Mouse (Mus musculus): ENCODE results near the gene Fcgr1. TPM values are rescaled to one million over a fixed set of nuclear protein-coding genes. Genes with fewer than 3 reads are reported as not detected.

Fcgr1 gene
- total and polyA plus RNA-seq, 3 experiments, result 1.1 to 1.3 (median 1.2) TPM

DNA sequence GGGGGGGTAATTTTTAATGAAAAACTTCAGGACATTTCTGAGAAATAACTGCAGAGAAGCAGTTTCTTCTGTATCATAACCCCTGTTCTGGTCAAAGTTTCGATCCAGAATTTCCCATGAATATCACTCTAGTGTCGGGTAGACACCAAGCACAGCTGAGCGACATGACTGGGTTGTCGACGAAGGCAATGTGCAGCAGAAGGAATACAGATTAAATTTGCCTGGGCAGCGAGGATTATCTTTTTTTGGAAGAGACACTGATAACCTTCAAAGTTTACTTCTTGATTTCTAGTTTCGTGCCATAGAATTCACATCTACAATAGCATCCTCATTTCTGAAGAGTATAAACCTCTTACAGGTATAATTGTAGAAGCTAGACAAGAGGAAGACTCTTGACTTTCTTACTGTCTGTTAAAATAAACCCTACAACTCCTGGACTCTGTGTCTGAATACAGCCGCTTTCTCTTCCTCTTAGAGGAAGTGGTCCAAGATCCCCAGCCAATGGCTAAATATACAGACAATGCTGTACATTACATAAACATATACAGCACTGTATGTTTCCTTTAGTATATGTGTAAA lies 27.5 kb downstream of the Fcgr1 start:
- Histone ChIP-seq H3K4me1 (ENCODE audit: control insufficient read depth, insufficient read depth, low read length) (peaks cover 12% of the 10 kb centered on the region), H3K27me3 (ENCODE audit: control insufficient read depth, insufficient read depth, low read length) (no peaks in the 10 kb centered on the region), H3K27ac (no peak overlapping the region), H3K36me3 (ENCODE audit: control insufficient read depth, insufficient read depth, low read length) (peaks cover 3% of the 10 kb centered on the region; the same call in 1 of the 2 replicates), H3K9ac (ENCODE audit: low read depth, low read length) (no peak overlapping the region), H3K79me2 (replicated peaks; ENCODE audit: control insufficient read depth, insufficient read depth, low read length) (no peaks in the 10 kb centered on the region), H3K4me3 (no peak overlapping the region)
- WGBS, result 73% methylated on average over 8 of the region's 8 CpGs
- intact Hi-C loops (cut with DNase I), result no loop called here
- no peak for DNase-seq
- TF ChIP-seq POLR2A (IDR thresholded peaks at IDR 0.05; ENCODE audit: insufficient read depth, low read depth, low read length) (no peak), CTCF (IDR thresholded peaks at IDR 0.05) (no peak), EP300 (IDR thresholded peaks at IDR 0.05; ENCODE audit: insufficient read depth, low read depth, low read length) (no peak)

DNA sequence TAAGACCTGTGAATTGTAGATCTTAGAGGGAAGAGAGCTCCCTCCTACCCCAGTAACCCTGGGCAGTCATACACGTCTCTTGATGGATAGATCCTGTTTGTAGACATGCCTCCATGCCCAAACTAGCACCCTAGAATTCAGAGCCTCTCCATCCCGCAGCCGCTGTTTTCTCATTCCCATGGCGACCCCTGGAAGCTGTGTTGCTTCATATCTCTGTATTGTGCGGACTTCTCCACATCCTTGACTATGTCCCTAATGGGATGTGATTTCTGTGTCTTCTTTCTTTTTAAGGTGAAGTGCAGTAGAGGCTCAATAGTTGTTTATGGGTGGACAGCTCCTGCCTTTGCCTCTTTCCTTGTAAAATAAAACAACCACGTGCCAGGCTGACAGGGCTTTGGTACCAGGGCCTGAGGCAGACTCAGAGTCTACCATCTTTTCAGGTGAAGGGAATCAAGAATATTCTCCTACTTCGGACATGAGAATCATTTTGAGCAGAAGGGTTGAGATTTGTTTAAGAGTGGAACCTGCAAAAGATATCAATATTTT lies 29.3 kb downstream of the Fcgr1 start:
- no peak overlapping the region; the same call in 1 of the 2 replicates for H3K4me3 ChIP-seq
- intact Hi-C loops (cut with DNase I), result no loop called here
- no peaks in the 10 kb centered on the region for H3K27me3 ChIP-seq (ENCODE audit: control insufficient read depth, insufficient read depth, low read length)

DNA sequence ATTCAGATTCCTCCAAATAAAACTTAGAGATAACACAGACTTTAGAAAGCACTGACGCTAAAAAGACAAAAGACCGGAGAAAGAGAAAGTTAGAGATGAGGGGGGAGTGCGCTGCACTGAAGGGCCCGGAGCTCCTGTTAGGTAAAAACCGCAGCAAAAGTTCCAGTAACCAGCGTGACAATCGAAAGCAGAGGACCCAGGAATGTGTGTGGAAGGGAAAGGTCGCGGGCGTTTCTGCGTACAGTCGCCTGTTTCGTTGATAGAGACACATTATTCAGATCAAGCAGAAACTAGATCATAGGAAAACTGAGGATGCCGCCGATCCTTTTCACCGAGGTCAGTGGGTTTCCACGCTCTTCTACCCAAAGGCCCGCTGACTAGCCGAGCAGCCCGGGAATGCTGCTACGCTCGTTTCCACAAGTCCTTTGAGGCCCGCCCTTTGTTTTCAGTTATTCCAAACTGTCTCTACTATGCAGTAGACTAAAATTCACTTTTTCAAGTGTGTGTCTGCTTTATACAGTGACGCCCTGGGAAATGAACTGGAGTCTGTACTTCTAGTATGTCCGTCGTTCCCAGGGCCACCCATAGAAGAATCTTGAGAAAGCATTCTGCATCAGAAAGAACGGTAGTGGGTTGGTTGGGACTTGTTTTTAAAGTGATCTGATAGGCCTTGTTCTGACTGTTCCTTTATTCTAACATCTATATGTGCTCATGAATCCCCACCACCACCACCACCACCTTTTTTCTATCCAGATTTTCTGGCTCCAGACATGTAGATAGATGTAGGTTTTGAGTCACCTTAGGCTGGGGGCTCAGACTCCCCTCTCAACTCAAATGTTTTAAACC lies 30.0 kb downstream of the Fcgr1 start:
- Histone ChIP-seq H3K36me3 (ENCODE audit: control insufficient read depth, insufficient read depth, low read length) (peaks cover 3% of the 10 kb centered on the region; the same call in 1 of the 2 replicates), H3K4me1 (ENCODE audit: control insufficient read depth, insufficient read depth, low read length) (peaks cover 11% of the 10 kb centered on the region), H3K9ac (ENCODE audit: low read depth, low read length) (peak overlapping the region; percentile 71), H3K79me2 (replicated peaks; ENCODE audit: control insufficient read depth, insufficient read depth, low read length) (no peaks in the 10 kb centered on the region), H3K27ac (peak overlapping the region; percentile 98), H3K4me3 (peak overlapping the region; percentile 80), H3K27me3 (ENCODE audit: control insufficient read depth, insufficient read depth, low read length) (no peaks in the 10 kb centered on the region)
- 6% methylated on average over 27 of the region's 27 CpGs for WGBS
- peak; percentile 71 to 75 for DNase-seq
- TF ChIP-seq EP300 (IDR thresholded peaks at IDR 0.05; ENCODE audit: insufficient read depth, low read depth, low read length) (no peak), POLR2A (IDR thresholded peaks at IDR 0.05; ENCODE audit: insufficient read depth, low read depth, low read length) (no peak), CTCF (IDR thresholded peaks at IDR 0.05) (no peak; the same call in none of the 2 replicates)
- intact Hi-C loops (cut with DNase I), result loop anchor here (1.0 to 2.0 kb wide), 2 partner anchors 21 to 43 kb away; partner anchors contain the start of gene Hist2h2ac

More for the DNA sequence above, 29.3 kb downstream of the Fcgr1 start:
- TF ChIP-seq EP300 (IDR thresholded peaks at IDR 0.05; ENCODE audit: insufficient read depth, low read depth, low read length) (no peak), CTCF (IDR thresholded peaks at IDR 0.05) (no peak), POLR2A (IDR thresholded peaks at IDR 0.05; ENCODE audit: insufficient read depth, low read depth, low read length) (no peak)
- no peak for DNase-seq
- Histone ChIP-seq H3K27ac (peak overlapping the region; percentile 98), H3K9ac (ENCODE audit: low read depth, low read length) (peak overlapping the region; percentile 71), H3K36me3 (ENCODE audit: control insufficient read depth, insufficient read depth, low read length) (peaks cover 3% of the 10 kb centered on the region; the same call in 1 of the 2 replicates), H3K4me1 (ENCODE audit: control insufficient read depth, insufficient read depth, low read length) (peaks cover 11% of the 10 kb centered on the region), H3K79me2 (replicated peaks; ENCODE audit: control insufficient read depth, insufficient read depth, low read length) (no peaks in the 10 kb centered on the region)
- WGBS, result 65% methylated on average over 7 of the region's 7 CpGs

DNA sequence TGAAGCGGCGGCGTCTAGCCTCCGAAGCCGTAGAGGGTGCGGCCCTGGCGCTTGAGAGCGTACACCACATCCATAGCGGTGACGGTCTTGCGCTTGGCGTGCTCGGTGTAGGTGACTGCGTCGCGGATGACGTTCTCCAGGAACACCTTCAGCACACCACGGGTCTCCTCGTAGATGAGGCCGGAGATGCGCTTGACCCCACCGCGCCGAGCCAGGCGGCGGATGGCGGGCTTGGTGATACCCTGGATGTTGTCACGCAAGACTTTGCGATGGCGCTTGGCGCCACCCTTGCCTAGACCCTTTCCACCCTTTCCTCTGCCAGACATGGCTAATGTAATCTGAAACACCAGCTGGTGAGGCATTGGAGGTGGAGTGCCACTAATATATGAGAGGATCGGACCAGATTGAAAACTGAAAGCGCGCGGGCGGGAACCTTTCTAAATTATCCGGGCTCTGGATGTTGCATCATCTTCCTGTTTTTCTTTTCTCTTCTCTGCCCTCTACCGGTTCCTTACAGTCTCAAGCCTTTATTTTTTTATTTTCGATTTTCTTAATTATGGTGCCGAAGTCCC lies 30.7 kb downstream of the Fcgr1 start, which contains the start of gene Hist2h4:
Gene Hist2h4 (minus strand): TSS at position 333 of the 572 bp plus-strand sequence.
- intact Hi-C loops (cut with DNase I), result loop anchor here (1.0 to 2.0 kb wide), 2 partner anchors 20 to 43 kb away; partner anchors contain the start of gene Hist2h2ac
- peak within 1 kb of the TSS; percentile 80 for H3K4me3 ChIP-seq
- TF ChIP-seq CTCF (IDR thresholded peaks at IDR 0.05) (peak; percentile 85), POLR2A (IDR thresholded peaks at IDR 0.05; ENCODE audit: insufficient read depth, low read depth, low read length) (peak; percentile 100), EP300 (IDR thresholded peaks at IDR 0.05; ENCODE audit: insufficient read depth, low read depth, low read length) (peak; percentile 97)
- H3K27ac ChIP-seq, result peak within 1 kb of the TSS; percentile 98
- under 1% methylated on average over 40 of the region's 40 CpGs for WGBS
- H3K36me3 ChIP-seq (ENCODE audit: control insufficient read depth, insufficient read depth, low read length), result peaks cover 3% of the 10 kb centered on the region; the same call in 1 of the 2 replicates
- H3K27me3 ChIP-seq (ENCODE audit: control insufficient read depth, insufficient read depth, low read length), result no peaks in the 10 kb centered on the region
- DNase-seq, result peak; percentile 94 to 95
- no peaks in the 10 kb centered on the region for H3K79me2 ChIP-seq (replicated peaks; ENCODE audit: control insufficient read depth, insufficient read depth, low read length)
- peak within 1 kb of the TSS; percentile 88 for H3K9ac ChIP-seq (ENCODE audit: low read depth, low read length)
- H3K4me1 ChIP-seq (ENCODE audit: control insufficient read depth, insufficient read depth, low read length), result peaks cover 10% of the 10 kb centered on the region

- Histone ChIP-seq H3K27ac (peak overlapping the region; percentile 98), H3K79me2 (replicated peaks; ENCODE audit: control insufficient read depth, insufficient read depth, low read length) (no peaks in the 10 kb centered on the region), H3K9ac (ENCODE audit: low read depth, low read length) (peak overlapping the region; percentile 88), H3K4me1 (ENCODE audit: control insufficient read depth, insufficient read depth, low read length) (peaks cover 8% of the 10 kb centered on the region), H3K4me3 (peak overlapping the region; percentile 80), H3K36me3 (ENCODE audit: control insufficient read depth, insufficient read depth, low read length) (peaks cover 3% of the 10 kb centered on the region; the same call in 1 of the 2 replicates), H3K27me3 (ENCODE audit: control insufficient read depth, insufficient read depth, low read length) (no peaks in the 10 kb centered on the region)
- WGBS, result 2% methylated on average over 19 of the region's 19 CpGs
- intact Hi-C loops (cut with DNase I), result loop anchor here (2.0 kb wide), 1 partner anchor 20 kb away; no protein-coding TSS in a partner anchor
- DNase-seq, result peak; percentile 86 to 92
- TF ChIP-seq POLR2A (IDR thresholded peaks at IDR 0.05; ENCODE audit: insufficient read depth, low read depth, low read length), result peak; percentile 89
- peak; percentile 87; the same call in 1 of the 2 replicates for TF ChIP-seq EP300 (IDR thresholded peaks at IDR 0.05; ENCODE audit: insufficient read depth, low read depth, low read length)
- TF ChIP-seq CTCF (IDR thresholded peaks at IDR 0.05), result no peak
Measured at GRCm38 (mm10) chr3:96262216-96262875, 31.4 kb downstream of the Fcgr1 start.

All from heart, adult 2 months (tissue).